Mouse (Mus musculus) layer of hippocampus, adult 2 months (tissue): ENCODE measurements around the gene Wdr6. TPM values are rescaled to one million over a fixed set of nuclear protein-coding genes. Genes with fewer than 3 reads are reported as not detected.
A peak's percentile ranks its signal among the peaks of the same experiment; 100 is the strongest.

Source experiments
- DNase-seq, 2 experiments: peaks; one replicate each; pipeline ENCODE4 v3.0.0; 2022; ENCODE audit warnings: low spot score in 2 of 2
- H3K27ac ChIP-seq: fragments of 200-600 bp; 2 replicates; pipeline ENCODE4 v1.8.1; 2022
- H3K4me3 ChIP-seq: fragments of 200-600 bp; 2 replicates; pipeline ENCODE4 v1.8.1; 2022; ENCODE audit warnings: mild to moderate bottlenecking
- CTCF ChIP-seq: fragments of 200-600 bp; conservative IDR thresholded peaks from 2 replicates; pipeline ENCODE4 v1.8.1; 2022; ENCODE audit warnings: antibody characterized with exemption, mild to moderate bottlenecking, moderate library complexity
- microRNA-seq, 2 experiments: library from miRNA; unstranded; fragments of <30 nt; microRNA quantifications; one replicate each; pipeline ENCODE4 v1.2.0; 2021
- total RNA-seq, 2 experiments: library from RNA; stranded (reverse); gene quantifications; 2 replicates each; pipeline ENCODE4 v1.2.3; 2021

The Wdr6 gene
- total RNA-seq, 2 experiments from 2014 or later, result 119 to 129 TPM

- TF ChIP-seq CTCF, result no peak
- Histone ChIP-seq H3K4me3 (no peak overlapping the region), H3K27ac (peak overlapping the region; percentile 19; the same call in 1 of the 2 replicates)
- DNase-seq, result no peak
Measured at GRCm38 (mm10) chr9:108545986-108546385, 32.6 kb downstream of the Wdr6 start.

- no peak overlapping the region for H3K4me3 ChIP-seq
- DNase-seq, result no peak
- TF ChIP-seq CTCF, result no peak
- no peak overlapping the region for H3K27ac ChIP-seq
Measured at GRCm38 (mm10) chr9:108540846-108541245, 37.7 kb downstream of the Wdr6 start.

- H3K4me3 ChIP-seq, result no peak overlapping the region
- DNase-seq, result no peak
- TF ChIP-seq CTCF, result no peak
- no peak overlapping the region for H3K27ac ChIP-seq
Measured at GRCm38 (mm10) chr9:108531496-108531895, 47.0 kb downstream of the Wdr6 start.

GRCm38 (mm10) chr9:108530954-108531353, 47.6 kb downstream of the Wdr6 start:
- no peak overlapping the region for H3K4me3 ChIP-seq
- no peak overlapping the region for H3K27ac ChIP-seq
- no peak for DNase-seq
- no peak for TF ChIP-seq CTCF

- TF ChIP-seq CTCF, result no peak
- H3K27ac ChIP-seq, result no peak overlapping the region
- DNase-seq, result no peak
- H3K4me3 ChIP-seq, result no peak overlapping the region
Measured at GRCm38 (mm10) chr9:108525400-108525799, 53.1 kb downstream of the Wdr6 start.

- no peak overlapping the region for H3K27ac ChIP-seq
- TF ChIP-seq CTCF, result no peak
- no peak for DNase-seq
- H3K4me3 ChIP-seq, result no peak overlapping the region
Measured at GRCm38 (mm10) chr9:108523341-108523740, 55.2 kb downstream of the Wdr6 start.

Small RNA genes lying within 50 kb of the gene (microRNA-seq; reads per million reads assigned to microRNA genes)
- gene Gm24083 (0 reads per million in 2 experiments), gene Mir191 (0 reads per million in 2 experiments), gene Mir425 (750 to 917 reads per million in 2 experiments)

Other genes starting within 250 kb of the Wdr6 start
- 10 to 100 TPM; 62.2 to 64.1 TPM for gene Gpx1, start 239.8 kb downstream of the Wdr6 start, total RNA-seq
- 100 to 1,000 TPM; 106 to 112 TPM for gene Usp4, start 230.9 kb downstream of the Wdr6 start, total RNA-seq
- gene 1700102P08Rik, start 185.9 kb downstream of the Wdr6 start, total RNA-seq, result 1 to 10 TPM; 2.3 to 3.3 TPM
- gene Ccdc36, start 150.3 kb downstream of the Wdr6 start, total RNA-seq, result under 1 TPM in 1 of 2 experiments, not detected in 1; 0.15 TPM
- gene BC048562, start 142.3 kb downstream of the Wdr6 start, total RNA-seq, result not detected
- gene Ccdc71, start 118.2 kb downstream of the Wdr6 start, total RNA-seq, result 10 to 100 TPM; 36.7 to 40.6 TPM
- 10 to 100 TPM; 16.7 to 19.6 TPM for gene Klhdc8b, start 117.2 kb downstream of the Wdr6 start, total RNA-seq
- 10 to 100 TPM; 29.3 to 30.7 TPM for gene Lamb2, start 99.0 kb downstream of the Wdr6 start, total RNA-seq
- 100 to 1,000 TPM; 154 TPM for gene Usp19, start 88.1 kb downstream of the Wdr6 start, total RNA-seq
- gene Qars, start 71.0 kb downstream of the Wdr6 start, total RNA-seq, result 10 to 100 TPM; 74.9 to 79.8 TPM
- gene Qrich1, start 61.9 kb downstream of the Wdr6 start, total RNA-seq, result 100 to 1,000 TPM; 161 TPM
- 10 to 100 TPM; 61.3 to 63.7 TPM for gene Impdh2, start 18.5 kb downstream of the Wdr6 start, total RNA-seq
- gene Ndufaf3, start 11.3 kb downstream of the Wdr6 start, total RNA-seq, result 10 to 100 TPM; 60.8 to 73.3 TPM
- gene Dalrd3, start 8.9 kb downstream of the Wdr6 start, total RNA-seq, result 100 to 1,000 TPM; 110 to 111 TPM
- 100 to 1,000 TPM; 101 to 104 TPM for gene P4htm, start 18.9 kb upstream of the Wdr6 start, total RNA-seq
- gene Arih2, start 70.6 kb upstream of the Wdr6 start, total RNA-seq, result 10 to 100 TPM; 50.2 to 57.3 TPM
- 10 to 100 TPM; 14.4 to 14.8 TPM for gene Slc25a20, start 83.3 kb upstream of the Wdr6 start, total RNA-seq
- 10 to 100 TPM; 43.4 to 45.5 TPM for gene Prkar2a, start 110.6 kb upstream of the Wdr6 start, total RNA-seq
- gene Ip6k2, start 205.1 kb upstream of the Wdr6 start, total RNA-seq, result 100 to 1,000 TPM; 249 to 251 TPM
- 10 to 100 TPM; 68.8 to 71.3 TPM for gene Nckipsd, start 229.6 kb upstream of the Wdr6 start, total RNA-seq
- 10 to 100 TPM; 66.4 to 79.6 TPM for gene Celsr3, start 247.6 kb upstream of the Wdr6 start, total RNA-seq